In the genomic region with DNA sequence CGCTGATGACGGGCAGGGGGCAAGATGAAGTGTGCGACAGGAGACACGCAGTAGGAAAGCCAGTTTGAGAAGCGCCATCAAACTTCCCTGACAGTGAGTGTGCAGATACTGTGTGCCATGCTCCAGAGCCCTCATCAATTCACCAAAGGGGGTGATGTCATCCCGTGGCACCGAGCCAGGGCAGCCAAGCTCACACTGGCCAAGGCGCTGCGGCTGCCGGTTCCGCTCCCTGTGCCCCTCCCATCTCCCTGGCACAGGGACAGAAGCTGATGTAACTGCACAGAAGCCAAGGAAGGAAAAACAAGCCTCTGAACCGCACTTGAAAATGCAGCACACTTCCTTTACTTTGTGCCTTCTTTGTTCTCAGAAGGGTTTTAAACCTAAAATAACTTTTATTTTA, we compare ENCODE assay signal across 8 mouse cellular contexts. TPM values are rescaled to one million over a fixed set of nuclear protein-coding genes. Genes with fewer than 3 reads are reported as not detected.
DNase-seq lines count a peak whose midpoint lies in the region; ATAC-seq and TF ChIP-seq lines count a peak whose summit lies in the region.

No protein-coding gene starts in this region.

- no peak for TF ChIP-seq CTCF in kidney, adult 2 months (conservative IDR thresholded peaks at IDR 0.05; ENCODE audit: insufficient read depth, insufficient read length, low read depth, low read length)

- no peaks in the 10 kb centered on the region for H3K27me3 ChIP-seq in hindbrain, embryonic 11.5 days (ENCODE audit: control insufficient read depth, insufficient read depth, low read length)
- no peaks in the 10 kb centered on the region for H3K27me3 ChIP-seq in hindbrain, embryonic 10.5 days (ENCODE audit: insufficient read depth, poor library complexity, severe bottlenecking)
- H3K27me3 ChIP-seq in kidney, adult 2 months (replicated peaks; ENCODE audit: control insufficient read depth, insufficient read depth, low read length) = no peaks in the 10 kb centered on the region

- no peak overlapping the region for H3K4me2 ChIP-seq in hindbrain, embryonic 11.5 days (replicated peaks; ENCODE audit: low read depth, low read length)

- H3K4me1 ChIP-seq in hindbrain, embryonic 11.5 days (replicated peaks; ENCODE audit: control insufficient read depth, insufficient read depth, low read length) = no peaks in the 10 kb centered on the region
- H3K4me1 ChIP-seq in hindbrain, embryonic 10.5 days (replicated peaks) = peaks cover 6% of the 10 kb centered on the region
- H3K4me1 ChIP-seq in kidney, adult 2 months (ENCODE audit: control insufficient read depth, insufficient read depth, low read length) = peaks cover 4% of the 10 kb centered on the region

- no peak overlapping the region for H3K4me3 ChIP-seq in hindbrain, embryonic 11.5 days (ENCODE audit: low read depth, low read length)
- no peak overlapping the region for H3K4me3 ChIP-seq in hindbrain, embryonic 10.5 days
- no peak overlapping the region for H3K4me3 ChIP-seq in kidney, adult 2 months (ENCODE audit: insufficient read depth, low read depth, low read length)

- peak; percentile 64 for ATAC-seq in hindbrain, embryonic 11.5 days (ENCODE audit: low FRiP score)
- ATAC-seq in common myeloid progenitor, adult 5-6 weeks (replicated peaks; ENCODE audit: low read depth, poor library complexity, severe bottlenecking) = peak; percentile 93
- peak; percentile 84 for ATAC-seq in monocyte, adult 5-6 weeks (replicated peaks; ENCODE audit: insufficient number of reproducible peaks, low FRiP score, low TSS enrichment, poor library complexity, severe bottlenecking)

- H3K36me3 ChIP-seq in hindbrain, embryonic 11.5 days (ENCODE audit: control insufficient read depth, insufficient read depth, low read length) = peaks cover 26% of the 10 kb centered on the region
- H3K36me3 ChIP-seq in hindbrain, embryonic 10.5 days = peaks cover 99% of the 10 kb centered on the region
- H3K36me3 ChIP-seq in kidney, adult 2 months (ENCODE audit: control insufficient read depth, insufficient read depth, low read length) = no peaks in the 10 kb centered on the region; the same call in 1 of the 2 replicates

- no peaks in the 10 kb centered on the region for H3K9me3 ChIP-seq in hindbrain, embryonic 11.5 days (ENCODE audit: control insufficient read depth, low read length)
- H3K9me3 ChIP-seq in hindbrain, embryonic 10.5 days = no peaks in the 10 kb centered on the region; the same call in 1 of the 2 replicates

- H3K27ac ChIP-seq in hindbrain, embryonic 11.5 days (ENCODE audit: low read depth, low read length) = no peak overlapping the region
- H3K27ac ChIP-seq in hindbrain, embryonic 10.5 days = no peak overlapping the region
- 0 out of 2 replicates have a peak overlapping the region, but pooled peaks have one; percentile 1 for H3K27ac ChIP-seq in kidney, adult 2 months (ENCODE audit: insufficient read depth, low read depth, low read length)

- H3K9ac ChIP-seq in hindbrain, embryonic 11.5 days (ENCODE audit: low read depth, low read length) = no peak overlapping the region

- TF ChIP-seq POLR2A in kidney, adult 2 months (IDR thresholded peaks at IDR 0.05; ENCODE audit: low read depth, low read length) = no peak

- 90% methylated on average over 12 of the region's 12 CpGs for WGBS in hindbrain, embryonic 11.5 days
- WGBS in hindbrain, embryonic 10.5 days = 93% methylated on average over 12 of the region's 12 CpGs
- 16% methylated on average over 12 of the region's 12 CpGs for WGBS in kidney, adult 2 months

- intact Hi-C loops in left cerebral cortex, postnatal 4 days (cut with DNase I) = loop anchor here (10.0 kb wide), 1 partner anchor 89 kb away; no protein-coding TSS in a partner anchor

- no peak for DNase-seq in hindbrain, embryonic 11.5 days (ENCODE audit: low spot score)
- no peak for DNase-seq in hindbrain, embryonic 10.5 days (ENCODE audit: low spot score)
- DNase-seq in heart, adult 18-20 months = peak; percentile 98 to 99
- peak; percentile 99 for DNase-seq in kidney, adult 2 months
- DNase-seq in left cerebral cortex, postnatal 4 days = peak; percentile 100
- DNase-seq in spleen, postnatal 4 days (ENCODE audit: low spot score in 2 of 2) = peak; percentile 84 to 91

RNA-seq across cellular contexts. Expression of a gene that starts 6.8 kb away (rescaled TPM):
- polyA plus RNA-seq in hindbrain, embryonic 11.5 days (2014; fragmentation: Nextera tagmentation; extraction: Ambion mirVana) = 95.4 and 96.4 TPM in 2 replicates
- polyA plus RNA-seq in hindbrain, embryonic 10.5 days (2016; fragmentation: Nextera tagmentation; extraction: Ambion mirVana) = 80.8 and 81.0 TPM in 2 replicates
- 48.1 and 57.4 TPM in 2 replicates for total RNA-seq in common myeloid progenitor, adult 5-6 weeks (2017)
- 10 to 100 TPM; 89.0 to 94.5 TPM for total RNA-seq in heart, adult 18-20 months (2021)
- polyA plus RNA-seq in kidney, adult 2 months (2012; rRNA removed) = 14.7 and 20.3 TPM in 2 replicates
- total RNA-seq in left cerebral cortex, postnatal 4 days (2021) = 100 to 1,000 TPM; 168 to 169 TPM
- 57.3 to 86.0 TPM (median 57.8 TPM) in 3 replicates for total RNA-seq in monocyte, adult 5-6 weeks (2017)

RNA-seq across cellular contexts. Expression of a gene that starts 40.4 kb away (rescaled TPM):
- 2.7 and 3.8 TPM in 2 replicates for polyA plus RNA-seq in hindbrain, embryonic 11.5 days (2014; fragmentation: Nextera tagmentation; extraction: Ambion mirVana)
- polyA plus RNA-seq in hindbrain, embryonic 10.5 days (2016; fragmentation: Nextera tagmentation; extraction: Ambion mirVana) = 1.9 TPM in 2 replicates
- 1.8 TPM in 2 replicates for total RNA-seq in common myeloid progenitor, adult 5-6 weeks (2017)
- total RNA-seq in heart, adult 18-20 months (2021) = 10 to 100 TPM; 11.3 to 12.8 TPM
- 31.4 and 32.4 TPM in 2 replicates for polyA plus RNA-seq in kidney, adult 2 months (2012; rRNA removed)
- 10 to 100 TPM; 47.2 to 48.3 TPM for total RNA-seq in left cerebral cortex, postnatal 4 days (2021)
- 0.19 to 0.97 TPM (median 0.64 TPM) in 3 replicates for total RNA-seq in monocyte, adult 5-6 weeks (2017)

Comparison
In these comparisons a context has a peak if more than half of its experiments do, and no peak if none do; other contexts are left out.
1. DNase-seq: peak in heart, adult 18-20 months (2 of 2), kidney, adult 2 months (single experiment), left cerebral cortex, postnatal 4 days (single experiment) and spleen, postnatal 4 days (2 of 2); none in hindbrain, embryonic 11.5 days (single experiment) and hindbrain, embryonic 10.5 days (single experiment).
2. Peak in every context shown above with its lines, with median percentiles within 50 percentile points of each other: ATAC-seq.